Mouse (Mus musculus) neutrophil, adult 65 days (primary cell): ENCODE data around the gene Rhox4d. TPM values are rescaled to one million over a fixed set of nuclear protein-coding genes. Genes with fewer than 3 reads are reported as not detected.

Experiments
- total RNA-seq: library from RNA; stranded (reverse); gene quantifications from 2 replicates; pipeline ENCODE4 v1.2.4, GENCODE M21; 2023

The Rhox4d gene
- total RNA-seq, result not detected in 2 replicates

DNA sequence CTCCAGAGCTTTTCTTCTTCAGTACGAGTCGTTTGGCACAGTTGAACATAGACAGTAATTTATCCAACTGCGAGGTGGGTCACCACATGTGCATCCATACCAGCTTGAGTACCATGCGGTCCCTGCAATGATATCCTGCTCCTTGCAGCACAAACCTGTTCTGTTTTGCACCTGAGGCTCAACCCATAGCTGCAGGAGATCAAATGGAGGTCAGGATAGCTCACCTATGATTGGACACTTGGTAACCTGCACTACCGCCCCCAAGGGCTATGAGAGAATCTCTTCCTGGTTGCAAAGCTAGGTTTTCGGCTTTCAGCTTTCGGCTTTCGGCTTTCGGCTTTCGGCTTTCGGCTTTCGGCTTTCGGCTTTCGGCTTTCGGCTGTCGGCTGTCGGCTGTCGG is at the start of gene Rhox4d:
Rhox4d (plus strand) TSS at position 301 of the 400 bp plus-strand sequence.

DNA sequence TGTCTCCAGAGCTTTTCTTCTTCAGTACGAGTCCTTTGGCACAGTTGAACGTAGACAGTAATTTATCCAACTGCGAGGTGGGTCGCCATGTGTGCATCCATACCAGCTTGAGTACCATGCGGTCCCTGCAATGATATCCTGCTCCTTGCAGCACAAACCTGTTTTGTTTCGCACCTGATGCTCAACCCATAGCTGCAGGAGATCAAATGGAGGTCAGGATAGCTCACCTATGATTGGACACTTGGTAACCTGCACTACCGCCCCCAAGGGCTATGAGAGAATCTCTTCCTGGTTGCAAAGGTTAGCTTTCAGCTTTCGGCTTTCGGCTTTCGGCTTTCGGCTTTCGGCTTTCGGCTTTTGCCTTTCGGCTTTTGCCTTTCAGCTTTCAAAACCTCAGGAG is 34.1 kb upstream of the Rhox4d start, which contains the start of gene Rhox4c:
Rhox4c (plus strand) TSS at position 301 of the 400 bp plus-strand sequence.

GRCm38 (mm10) chrX:37530152-37530551 is 16.0 kb downstream of the Rhox4d start, which contains the start of gene Rhox2e:
Rhox2e (plus strand) TSS chrX:37530452.

DNA sequence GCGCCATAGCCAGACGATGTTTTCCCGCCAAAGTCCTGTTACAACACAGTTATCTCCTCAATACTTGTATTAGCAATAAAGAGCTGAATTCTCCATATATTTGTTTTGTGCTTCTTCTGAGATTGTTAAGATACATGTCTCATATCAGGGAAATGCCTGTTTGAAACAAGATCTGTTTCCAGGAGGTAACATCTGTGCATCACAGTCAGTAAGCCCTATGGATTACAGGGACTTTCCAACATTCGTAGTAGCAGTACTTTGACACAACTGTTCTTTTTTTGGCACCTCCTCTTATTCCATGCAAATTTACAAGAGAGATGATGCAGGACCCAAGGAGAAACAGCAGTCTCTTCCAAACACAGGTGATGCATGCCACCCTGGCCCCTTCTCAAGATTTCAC is 27.6 kb downstream of the Rhox4d start, which contains the start of gene Rhox3e:
Rhox3e (plus strand) TSS at position 301 of the 400 bp plus-strand sequence.

GRCm38 (mm10) chrX:37557112-37557511 is 43.0 kb downstream of the Rhox4d start, which contains the start of gene Rhox4e:
Rhox4e (plus strand) TSS chrX:37557412.

Other genes with a start within 250 kb of the Rhox4d start
- not detected in 2 replicates for gene Rhox4a, start 249.0 kb upstream of the Rhox4d start, total RNA-seq
- gene Rhox3a2, start 134.3 kb upstream of the Rhox4d start, total RNA-seq, result not detected in 2 replicates
- not detected in 2 replicates for gene Rhox4a2, start 123.5 kb upstream of the Rhox4d start, total RNA-seq
- gene Rhox2b, start 102.3 kb upstream of the Rhox4d start, total RNA-seq, result not detected in 2 replicates
- gene Rhox4b, start 81.9 kb upstream of the Rhox4d start, total RNA-seq, result not detected in 2 replicates
- not detected in 2 replicates for gene Rhox2c, start 60.7 kb upstream of the Rhox4d start, total RNA-seq
- not detected in 2 replicates for gene Rhox3c, start 55.8 kb upstream of the Rhox4d start, total RNA-seq
- not detected in 2 replicates for gene Rhox4c, start 34.0 kb upstream of the Rhox4d start, total RNA-seq
- gene Rhox2d, start 20.9 kb upstream of the Rhox4d start, total RNA-seq, result not detected in 2 replicates
- not detected in 2 replicates for gene Rhox2e, start 16.1 kb downstream of the Rhox4d start, total RNA-seq
- not detected in 2 replicates for gene Rhox3e, start 27.7 kb downstream of the Rhox4d start, total RNA-seq
- gene Rhox4e, start 43.1 kb downstream of the Rhox4d start, total RNA-seq, result not detected in 2 replicates
- not detected in 2 replicates for gene Rhox2f, start 57.0 kb downstream of the Rhox4d start, total RNA-seq
- not detected in 2 replicates for gene Rhox3f, start 66.6 kb downstream of the Rhox4d start, total RNA-seq
- gene Rhox4f, start 93.3 kb downstream of the Rhox4d start, total RNA-seq, result not detected in 2 replicates
- not detected in 2 replicates for gene Rhox3g, start 114.3 kb downstream of the Rhox4d start, total RNA-seq
- gene Rhox2g, start 129.1 kb downstream of the Rhox4d start, total RNA-seq, result not detected in 2 replicates
- gene Rhox4g, start 137.0 kb downstream of the Rhox4d start, total RNA-seq, result not detected in 2 replicates
- gene Rhox3h, start 154.4 kb downstream of the Rhox4d start, total RNA-seq, result not detected in 2 replicates
- not detected in 2 replicates for gene Rhox2h, start 158.9 kb downstream of the Rhox4d start, total RNA-seq